Mouse (Mus musculus) MEL (cell line): ENCODE measurements around the gene Serpina11. TPM values are rescaled to one million over a fixed set of nuclear protein-coding genes. Genes with fewer than 3 reads are reported as not detected.

Source experiments
- DNase-seq: peaks from one replicate; pipeline ENCODE4 v3.0.0; 2011; ENCODE audit warnings: low read depth, low spot score
- H3K27ac ChIP-seq: 2 replicates; pipeline ENCODE4 v1.5.1; 2012; ENCODE audit warnings: low read depth, mild to moderate bottlenecking, control low read depth, low read length, moderate library complexity; ENCODE audit not compliant: control insufficient read depth
- H3K27me3 ChIP-seq, 2 experiments: fragments of 150-350 bp in 1 of 2; sonication (generic) in 1 of 2; 2 replicates each; pipeline ENCODE4 v1.6.1; 2012; ENCODE audit warnings: low read length in 2 of 2, mild to moderate bottlenecking in 2 of 2, improper control_type of control experiment in 1 of 2, moderate library complexity in 1 of 2; ENCODE audit not compliant: insufficient read depth in 2 of 2, control insufficient read depth in 1 of 2
- H3K36me3 ChIP-seq, 2 experiments: 2 replicates each; pipeline ENCODE4 v1.6.1; 2012 to 2014; ENCODE audit warnings: low read length in 2 of 2, improper control_type of control experiment in 1 of 2, inconsistent platforms in 1 of 2, mild to moderate bottlenecking in 1 of 2; ENCODE audit not compliant: insufficient read depth in 2 of 2, control insufficient read depth in 1 of 2
- H3K4me1 ChIP-seq, 2 experiments: fragments of 150-350 bp in 1 of 2; sonication (generic) in 1 of 2; 2 replicates each; pipeline ENCODE4 v1.6.1; 2012; ENCODE audit warnings: low read length in 2 of 2, improper control_type of control experiment in 1 of 2, mild to moderate bottlenecking in 1 of 2; ENCODE audit not compliant: insufficient read depth in 2 of 2, control insufficient read depth in 1 of 2
- H3K4me3 ChIP-seq, 2 experiments: fragments of 150-350 bp in 1 of 2; sonication (generic) in 1 of 2; 2 replicates each; pipeline ENCODE4 v1.5.1; 2012; ENCODE audit warnings: low read depth in 2 of 2, low read length in 2 of 2, mild to moderate bottlenecking in 2 of 2, moderate library complexity in 2 of 2, control low read depth in 1 of 2, improper control_type of control experiment in 1 of 2; ENCODE audit not compliant: control insufficient read depth in 1 of 2, insufficient read depth in 1 of 2
- H3K79me2 ChIP-seq: 2 replicates; pipeline ENCODE4 v1.6.1; 2012; ENCODE audit warnings: mild to moderate bottlenecking, low read length, moderate library complexity; ENCODE audit not compliant: control insufficient read depth, poor library complexity, insufficient read depth
- H3K9ac ChIP-seq: 2 replicates; pipeline ENCODE4 v1.6.1; 2012; ENCODE audit warnings: low read depth, mild to moderate bottlenecking, control low read depth, low read length, moderate library complexity; ENCODE audit not compliant: control insufficient read depth, poor library complexity, severe bottlenecking
- H3K9me3 ChIP-seq: fragments of 150-350 bp; sonication (generic); replicated peaks from 2 replicates; pipeline ENCODE4 v1.6.1; 2012; ENCODE audit warnings: mild to moderate bottlenecking, low read length, improper control_type of control experiment, moderate library complexity; ENCODE audit not compliant: insufficient read depth
- BHLHE40 ChIP-seq: IDR thresholded peaks from 2 replicates; pipeline ENCODE4 v1.6.1; 2012; ENCODE audit warnings: low read depth, mild to moderate bottlenecking, inconsistent platforms, low read length, improper control_type of control experiment, borderline replicate concordance
- CHD1 ChIP-seq: IDR thresholded peaks from 2 replicates; pipeline ENCODE4 v1.6.1; 2012; ENCODE audit warnings: low read depth, mild to moderate bottlenecking, inconsistent platforms, low read length, improper control_type of control experiment
- E2F4 ChIP-seq: IDR thresholded peaks from 2 replicates; pipeline ENCODE4 v1.6.1; 2011; ENCODE audit warnings: low read depth, low read length, improper control_type of control experiment, borderline replicate concordance
- HCFC1 ChIP-seq: IDR thresholded peaks from 2 replicates; pipeline ENCODE4 v1.6.1; 2012; ENCODE audit warnings: low read depth, mild to moderate bottlenecking, inconsistent platforms, low read length, improper control_type of control experiment, moderate library complexity
- JUND ChIP-seq: IDR thresholded peaks from 2 replicates; pipeline ENCODE4 v1.6.1; 2011; ENCODE audit warnings: low read depth, mild to moderate bottlenecking, improper control_type of control experiment, low read length
- KAT2A ChIP-seq: conservative IDR thresholded peaks from 2 replicates; pipeline ENCODE4 v1.6.1; 2012; ENCODE audit warnings: low read depth, low read length, improper control_type of control experiment, inconsistent platforms
- MYB ChIP-seq: IDR thresholded peaks from 2 replicates; pipeline ENCODE4 v1.6.1; 2011; ENCODE audit warnings: mild to moderate bottlenecking, low read depth, low read length, improper control_type of control experiment
- NRF1 ChIP-seq: IDR thresholded peaks from 2 replicates; pipeline ENCODE4 v1.6.1; 2014; ENCODE audit warnings: low read depth, mild to moderate bottlenecking, inconsistent platforms, low read length, improper control_type of control experiment, moderate library complexity; ENCODE audit not compliant: poor library complexity, insufficient read depth, severe bottlenecking
- POLR2A ChIP-seq, 2 experiments: IDR thresholded peaks; 2 replicates each; pipeline ENCODE4 v1.6.1; 2011 to 2012; ENCODE audit warnings: low read length in 2 of 2, mild to moderate bottlenecking in 2 of 2, control low read depth in 1 of 2, improper control_type of control experiment in 1 of 2, low read depth in 1 of 2, moderate library complexity in 1 of 2; ENCODE audit not compliant: control insufficient read depth in 1 of 2, insufficient read depth in 1 of 2, poor library complexity in 1 of 2
- POLR2AphosphoS2 ChIP-seq: IDR thresholded peaks from 2 replicates; pipeline ENCODE4 v1.6.1; 2011; ENCODE audit warnings: low read length, improper control_type of control experiment
- RAD21 ChIP-seq: IDR thresholded peaks from 2 replicates; pipeline ENCODE4 v1.6.1; 2011; ENCODE audit warnings: mild to moderate bottlenecking, low read depth, low read length, improper control_type of control experiment
- SMC3 ChIP-seq: IDR thresholded peaks from 2 replicates; pipeline ENCODE4 v1.6.1; 2011; ENCODE audit warnings: low read depth, low read length, improper control_type of control experiment
- TAL1 ChIP-seq: IDR thresholded peaks from 2 replicates; pipeline ENCODE4 v1.6.1; 2012; ENCODE audit warnings: mild to moderate bottlenecking, inconsistent platforms, low read length, moderate library complexity, mixed read lengths
- UBTF ChIP-seq: IDR thresholded peaks from 2 replicates; pipeline ENCODE4 v1.6.1; 2012; ENCODE audit warnings: low read depth, mild to moderate bottlenecking, inconsistent platforms, low read length, improper control_type of control experiment, moderate library complexity, borderline replicate concordance; ENCODE audit not compliant: insufficient read depth
- USF1 ChIP-seq: IDR thresholded peaks from 2 replicates; pipeline ENCODE4 v1.6.1; 2014; ENCODE audit warnings: low read depth, mild to moderate bottlenecking, inconsistent platforms, low read length, improper control_type of control experiment, moderate library complexity
- USF2 ChIP-seq, 2 experiments: IDR thresholded peaks; 2 replicates each; pipeline ENCODE4 v1.6.1; 2011 to 2012; ENCODE audit warnings: improper control_type of control experiment in 2 of 2, low read length in 2 of 2, borderline replicate concordance in 1 of 2, inconsistent platforms in 1 of 2, low read depth in 1 of 2, mild to moderate bottlenecking in 1 of 2; ENCODE audit not compliant: insufficient read depth in 1 of 2
- ZKSCAN1 ChIP-seq: IDR thresholded peaks from 2 replicates; pipeline ENCODE4 v1.6.1; 2012; ENCODE audit warnings: low read depth, mild to moderate bottlenecking, inconsistent platforms, low read length, improper control_type of control experiment, moderate library complexity
- polyA plus RNA-seq, 2 experiments: library from polyadenylated mRNA; stranded (reverse) in 1 of 2; unstranded in 1 of 2; fragments of >175 nt in 1 of 2; fragments of >200 nt in 1 of 2; gene quantifications; 2 replicates each; pipeline versions ENCODE4 v1.2.1 to v1.2.4; 2012; ENCODE audit warnings: low replicate concordance in 2 of 2, low read depth in 1 of 2; ENCODE audit not compliant: insufficient read length in 2 of 2, insufficient read depth in 1 of 2, missing spikeins in 1 of 2
- total RNA-seq: library from RNA; depleted of rRNA; stranded (reverse); fragments of 300-350 nt; gene quantifications from 2 replicates; pipeline ENCODE4 v1.2.3, GENCODE M21; 2012

Gene Serpina11
- total and polyA plus RNA-seq, 3 experiments = 0.65 to 0.67 TPM; not detected in 1

DNA sequence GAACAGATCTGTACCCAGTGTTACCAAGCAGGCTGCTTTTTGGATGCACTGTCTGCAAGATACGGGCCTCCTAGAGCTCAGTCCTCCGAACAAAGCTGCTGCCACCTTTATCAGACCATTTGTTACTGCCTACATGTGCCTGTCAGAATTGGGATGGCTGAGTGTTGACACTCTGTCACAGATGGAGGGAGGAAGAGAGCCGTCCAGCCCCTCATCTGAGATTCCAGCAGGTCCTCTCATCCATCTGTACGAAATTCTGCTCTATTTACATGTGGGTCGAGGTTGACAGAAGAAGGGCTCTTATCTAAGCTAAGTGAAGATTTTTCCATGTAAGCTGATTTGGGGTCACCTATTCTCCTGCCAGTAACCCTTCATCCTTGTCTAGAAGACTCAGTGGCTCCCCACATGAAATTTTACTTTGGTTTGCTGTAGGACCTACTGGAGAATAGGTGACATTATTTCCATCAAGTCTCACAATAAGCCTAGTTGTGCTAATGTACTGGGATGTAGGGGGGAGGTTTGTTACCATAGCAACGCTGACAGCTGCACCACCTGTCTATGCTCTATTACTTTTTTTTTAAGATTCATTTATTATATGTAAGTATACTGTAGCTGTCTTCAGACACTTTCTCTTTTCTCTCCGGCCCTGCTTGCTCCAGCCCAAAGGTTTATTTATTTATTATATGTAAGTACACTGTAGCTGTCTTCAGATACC is 8.0 kb downstream of the Serpina11 start:
- Histone ChIP-seq H3K9ac (no peak overlapping the region), H3K4me3 (no peak overlapping the region), H3K36me3 (no peaks in the 10 kb centered on the region), H3K27me3 (no peaks in the 10 kb centered on the region), H3K27ac (no peak overlapping the region), H3K4me1 (no peaks in the 10 kb centered on the region), H3K9me3 (no peaks in the 10 kb centered on the region), H3K79me2 (no peaks in the 10 kb centered on the region)
- no peak for DNase-seq
- TF ChIP-seq USF1 = no peak
- no peak for TF ChIP-seq E2F4

DNA sequence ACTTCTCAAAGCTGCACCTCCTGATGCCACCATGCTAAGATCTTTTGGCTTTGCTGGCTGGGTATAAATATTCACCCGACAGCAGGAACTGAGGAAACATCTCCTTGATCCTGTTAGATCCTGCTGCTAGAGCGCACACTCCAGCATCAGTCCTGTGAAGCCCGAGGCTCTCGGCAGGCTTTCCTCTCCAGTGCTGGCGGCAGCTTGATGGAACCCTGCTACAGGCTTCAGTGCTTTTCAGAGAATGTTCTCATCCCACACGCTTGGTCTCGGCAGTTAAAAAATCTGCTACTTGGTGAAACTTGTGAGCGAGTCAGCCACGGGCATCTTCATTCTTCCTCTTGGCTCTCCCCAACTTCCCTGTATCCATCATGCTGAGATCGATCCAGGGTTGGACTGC is 11.5 kb downstream of the Serpina11 start:
- H3K4me1 ChIP-seq = no peaks in the 10 kb centered on the region
- H3K27me3 ChIP-seq = no peaks in the 10 kb centered on the region
- H3K4me3 ChIP-seq = no peak overlapping the region
- no peak overlapping the region for H3K27ac ChIP-seq
- H3K36me3 ChIP-seq = no peaks in the 10 kb centered on the region
- TF ChIP-seq USF1 (no peak), MYB (no peak), JUND (no peak), USF2 (IDR thresholded peaks at IDR 0.05; ENCODE audit: borderline replicate concordance in 1 of 2, insufficient read depth in 1 of 2, low read depth in 1 of 2, low read length in 2 of 2) (no peak), ZKSCAN1 (no peak), HCFC1 (no peak), POLR2A (IDR thresholded peaks at IDR 0.05; ENCODE audit: control insufficient read depth in 1 of 2, insufficient read depth in 1 of 2, low read depth in 1 of 2, low read length in 2 of 2, poor library complexity in 1 of 2) (no peak), E2F4 (no peak), NRF1 (no peak), KAT2A (no peak), CHD1 (no peak), POLR2AphosphoS2 (no peak), TAL1 (no peak), RAD21 (no peak), BHLHE40 (no peak), UBTF (no peak), SMC3 (no peak)
- TF ChIP-seq, all 39 proteins: peak for 0
- no peak for DNase-seq
- Histone ChIP-seq H3K9me3 (no peaks in the 10 kb centered on the region), H3K9ac (no peak overlapping the region), H3K79me2 (no peaks in the 10 kb centered on the region)
